Mouse (Mus musculus): ENCODE measurements around the gene Wnk2.
A peak's percentile ranks its signal among the peaks of the same experiment; 100 is the strongest.

Gene Wnk2

DNA sequence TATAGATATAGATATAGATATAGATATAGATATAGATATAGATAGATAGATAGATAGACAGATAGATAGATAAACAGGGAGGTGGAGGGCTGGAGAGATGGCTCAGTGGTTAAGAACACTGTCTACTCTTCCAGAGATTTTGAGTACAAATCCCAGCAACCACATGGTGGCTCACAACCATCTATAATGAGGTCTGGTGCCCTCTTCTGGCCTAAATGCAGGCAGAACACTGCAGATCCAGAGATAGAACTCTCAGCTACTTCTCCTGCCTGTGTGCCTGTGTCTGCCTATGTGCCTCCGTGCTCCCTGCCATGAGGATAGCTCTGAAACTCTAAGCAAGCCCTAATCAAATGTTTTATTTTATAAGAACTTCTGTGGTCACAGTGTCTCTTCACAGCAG, 100.4 kb downstream of the Wnk2 start:
- DNase-seq (ENCODE audit: low read depth, low spot score) = no peak

- no peak for DNase-seq (ENCODE audit: low read depth, low spot score)
Measured at GRCm38 (mm10) chr13:49044145-49044561, 103.7 kb downstream of the Wnk2 start.

- no peak for DNase-seq (ENCODE audit: low read depth, low spot score)
Measured at GRCm38 (mm10) chr13:49042371-49042770, 105.4 kb downstream of the Wnk2 start.

- DNase-seq (ENCODE audit: low read depth, low spot score) = no peak
Measured at GRCm38 (mm10) chr13:49036928-49037574, 110.8 kb downstream of the Wnk2 start.

GRCm38 (mm10) chr13:49036436-49036835, 111.4 kb downstream of the Wnk2 start:
- DNase-seq (ENCODE audit: low read depth, low spot score) = no peak

GRCm38 (mm10) chr13:49031029-49031428, 116.8 kb downstream of the Wnk2 start:
- DNase-seq (ENCODE audit: low read depth, low spot score) = no peak

DNA sequence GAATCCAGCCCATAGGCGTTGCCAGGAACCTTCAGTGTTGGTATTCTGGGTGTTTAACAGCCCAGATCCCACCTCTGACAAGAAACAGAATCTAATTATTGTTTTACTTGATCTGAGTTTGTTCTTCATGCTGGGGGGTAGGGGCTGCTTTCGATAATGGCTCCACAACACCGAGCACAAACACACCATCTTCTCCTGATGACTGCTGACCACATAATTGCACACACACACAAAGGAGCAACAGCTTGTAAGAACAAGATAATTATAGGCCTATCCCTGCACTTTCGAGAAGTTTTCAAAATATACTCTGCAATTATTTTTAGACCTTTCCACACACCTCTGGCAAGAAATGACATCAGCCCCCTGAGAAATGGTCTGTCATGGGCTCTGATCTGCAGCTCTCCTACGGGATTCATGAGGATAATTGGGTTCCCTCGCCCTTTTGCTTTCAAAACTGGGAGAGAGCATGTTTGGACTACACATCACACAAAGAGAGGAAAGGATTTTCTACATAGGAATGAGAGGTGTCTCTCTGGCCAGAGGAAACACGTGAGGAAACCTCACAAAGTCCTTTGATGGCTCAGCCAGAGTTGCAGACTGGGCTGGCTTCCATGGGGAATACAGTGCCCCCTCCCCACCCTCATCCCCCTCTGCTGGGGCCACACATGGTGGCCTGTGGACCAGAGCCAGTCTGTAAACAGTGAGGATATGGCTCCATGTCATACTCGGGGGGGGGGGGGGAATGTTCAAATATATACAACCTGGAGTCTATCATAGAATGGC, 118.9 kb downstream of the Wnk2 start:
- no peak for DNase-seq (ENCODE audit: low read depth, low spot score)

DNA sequence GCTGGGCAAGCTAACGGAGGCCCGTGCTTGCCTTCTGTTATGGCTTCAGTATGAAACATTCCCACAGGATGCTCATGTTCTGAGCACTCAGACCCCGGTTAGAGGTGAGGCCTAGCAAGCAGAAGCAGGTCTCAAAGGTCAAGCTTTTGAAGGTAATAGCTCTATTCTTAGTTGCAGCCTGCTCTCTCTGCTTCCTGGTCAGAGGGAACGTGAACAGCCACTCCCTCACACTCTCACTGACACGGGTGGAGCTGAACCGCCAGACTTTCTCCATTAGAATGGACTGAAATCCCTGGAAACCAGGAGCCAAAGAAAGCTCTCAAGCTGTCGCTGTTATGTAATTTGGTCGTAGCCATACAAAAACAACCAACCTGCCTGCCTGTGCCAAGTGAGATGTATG, 120.8 kb downstream of the Wnk2 start:
- no peak for DNase-seq (ENCODE audit: low read depth, low spot score)

GRCm38 (mm10) chr13:49025521-49025920, 122.3 kb downstream of the Wnk2 start:
- no peak for DNase-seq (ENCODE audit: low read depth, low spot score)

DNA sequence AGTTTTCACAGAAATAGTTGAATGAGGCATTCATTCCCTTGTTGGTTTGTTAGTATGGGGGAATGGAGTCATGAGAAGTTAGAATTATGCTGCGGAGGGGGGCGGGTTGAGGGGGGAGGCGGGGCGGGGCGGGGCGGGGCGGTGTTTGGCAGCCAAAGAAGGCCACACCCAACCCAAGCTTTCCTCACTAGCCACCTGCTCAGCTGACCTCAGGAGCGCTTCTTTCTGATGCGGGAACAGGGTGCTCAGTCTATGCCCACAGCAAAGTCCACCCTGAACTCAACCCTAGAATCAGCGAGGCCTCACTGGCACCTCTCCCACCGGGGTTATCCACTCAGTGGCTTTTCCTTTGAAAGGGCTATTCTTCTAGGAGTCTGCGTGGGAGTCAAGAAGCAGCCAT, 123.1 kb downstream of the Wnk2 start:
- DNase-seq (ENCODE audit: low read depth, low spot score) = no peak

DNA sequence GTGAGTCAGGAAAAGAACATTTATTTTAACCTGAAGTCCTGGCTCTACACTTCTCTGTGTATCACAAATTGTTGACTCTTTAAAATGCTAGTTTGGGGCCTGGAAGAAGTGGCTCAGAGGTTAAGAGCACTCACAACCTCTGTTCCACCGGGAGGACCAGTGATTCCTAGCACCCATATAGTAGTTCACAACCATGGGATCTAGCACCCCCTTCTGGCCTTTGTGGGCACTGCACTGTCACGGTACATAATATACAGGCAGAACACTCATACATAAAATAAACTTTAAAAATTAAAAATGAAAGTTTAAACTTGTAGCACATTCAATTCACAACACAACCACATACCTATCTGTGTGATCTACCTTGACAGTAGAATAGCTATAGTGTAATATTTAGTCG, 126.1 kb downstream of the Wnk2 start:
- DNase-seq (ENCODE audit: low read depth, low spot score) = no peak

DNA sequence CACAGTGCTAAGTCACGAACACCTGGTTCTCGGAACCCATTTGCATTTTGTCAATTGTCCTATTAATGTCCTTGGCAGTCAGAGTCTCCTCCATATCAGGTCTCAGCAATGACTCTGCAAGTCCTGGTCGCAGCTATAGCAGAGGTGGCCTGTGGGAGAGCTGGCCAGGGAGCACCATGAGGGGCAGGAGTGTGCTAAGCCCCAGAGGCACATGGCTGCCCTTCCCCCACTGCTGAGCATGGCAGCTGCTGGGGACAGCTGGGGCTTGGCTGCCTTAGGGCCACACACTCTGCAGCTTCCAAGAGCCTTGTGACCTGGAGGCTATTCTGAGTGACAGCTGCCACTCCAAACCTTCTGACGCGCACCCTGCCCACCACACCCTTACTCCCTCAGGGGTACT, 127.7 kb downstream of the Wnk2 start:
- DNase-seq (ENCODE audit: low read depth, low spot score) = no peak

- DNase-seq (ENCODE audit: low read depth, low spot score) = no peak
Measured at GRCm38 (mm10) chr13:49017375-49017774, 130.4 kb downstream of the Wnk2 start.

- DNase-seq (ENCODE audit: low read depth, low spot score) = peak; percentile 92
Measured at GRCm38 (mm10) chr13:49016311-49016761, 131.5 kb downstream of the Wnk2 start.

DNA sequence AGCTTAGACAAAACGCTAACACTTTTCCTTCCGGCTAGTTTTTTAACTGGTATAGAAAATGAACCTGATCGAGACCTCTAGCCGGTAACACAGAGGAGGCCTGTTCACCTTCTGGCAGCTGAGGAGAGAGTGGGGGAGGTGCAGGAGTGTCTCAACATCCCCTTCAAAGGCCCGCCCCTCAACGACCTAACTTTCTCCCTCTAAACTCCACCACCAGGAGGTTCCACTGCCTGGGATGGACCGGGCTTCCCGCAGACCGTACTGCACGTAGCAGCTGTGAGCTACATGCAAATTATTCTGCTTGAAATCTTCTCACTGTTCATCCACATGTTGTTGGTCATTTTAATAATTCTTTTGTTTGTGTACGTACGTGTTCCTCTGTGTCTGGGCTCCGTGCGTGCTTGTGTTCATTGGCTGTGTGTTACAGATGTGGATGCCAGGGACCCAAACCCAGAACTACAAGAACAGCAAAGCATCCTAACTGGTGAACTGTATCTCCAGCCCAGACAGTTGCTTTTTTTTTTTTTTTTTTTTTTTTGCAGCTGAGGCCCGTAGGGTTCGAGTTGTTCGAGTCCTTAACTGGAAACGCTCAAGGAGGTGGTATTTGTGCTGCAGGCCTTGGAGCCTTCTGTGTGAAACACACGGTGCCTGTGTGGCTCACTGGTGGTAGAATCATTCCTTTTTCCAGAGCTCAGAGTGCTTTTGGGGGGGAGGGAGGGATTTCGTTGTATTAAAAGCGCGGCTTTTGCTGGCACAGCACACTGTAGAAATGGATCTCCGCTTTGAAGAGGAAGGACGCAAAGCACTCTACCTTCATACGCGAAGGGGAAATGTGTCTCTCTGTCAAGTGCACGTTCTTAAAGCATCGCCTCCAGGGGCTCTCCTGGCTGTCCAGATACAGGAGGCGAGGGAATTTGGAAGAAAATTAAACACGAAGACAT, 132.2 kb downstream of the Wnk2 start:
- no peak for DNase-seq (ENCODE audit: low read depth, low spot score)

DNA sequence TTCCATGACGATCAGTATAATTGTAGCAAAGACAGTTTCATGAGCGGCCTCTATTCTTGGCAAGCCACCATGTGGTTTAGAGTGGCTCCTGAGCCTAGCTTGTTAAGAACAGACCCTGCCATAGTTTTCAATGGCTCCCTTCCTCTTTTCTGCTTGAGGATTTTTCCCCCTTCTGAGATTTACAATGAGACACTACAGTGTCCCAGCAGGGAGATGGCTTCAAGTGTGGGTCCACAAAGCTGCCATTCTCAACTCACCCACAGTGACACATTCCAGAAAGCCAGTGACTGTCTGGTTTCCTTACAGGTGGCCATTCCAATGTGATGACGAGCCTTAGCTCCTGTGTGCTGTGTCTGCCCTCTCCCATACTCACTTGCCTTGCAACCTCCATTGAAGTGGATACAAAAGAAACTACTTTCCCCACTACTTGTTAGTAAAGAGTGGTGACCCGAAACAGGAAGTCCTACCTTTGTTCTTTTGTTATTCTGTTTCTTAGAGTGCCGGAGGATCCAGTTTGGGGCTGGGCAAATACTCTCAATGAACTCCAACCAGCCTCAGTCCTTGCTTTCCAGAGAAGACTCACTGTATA, 134.5 kb downstream of the Wnk2 start:
- no peak for DNase-seq (ENCODE audit: low read depth, low spot score)

DNA sequence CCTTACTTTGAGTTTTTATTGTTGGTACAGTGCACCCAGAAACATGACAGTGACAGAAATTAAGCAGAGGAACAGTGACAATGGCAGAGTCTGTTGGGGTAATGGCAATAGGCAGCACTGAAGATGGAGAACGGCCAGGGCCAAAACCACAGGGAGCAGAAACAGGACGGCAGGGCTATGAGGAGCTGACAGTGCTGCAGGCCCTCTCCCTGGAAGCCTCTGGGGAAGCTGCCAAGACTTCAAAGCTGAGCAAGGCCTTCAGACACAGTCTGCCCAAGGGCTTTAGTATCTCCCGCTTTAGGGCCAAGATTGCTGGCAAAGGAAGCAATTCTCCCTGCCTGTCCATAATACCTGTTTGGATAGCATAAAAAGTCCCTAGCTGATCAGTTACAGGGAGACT, 146.1 kb downstream of the Wnk2 start:
- DNase-seq (ENCODE audit: low read depth, low spot score) = no peak

DNA sequence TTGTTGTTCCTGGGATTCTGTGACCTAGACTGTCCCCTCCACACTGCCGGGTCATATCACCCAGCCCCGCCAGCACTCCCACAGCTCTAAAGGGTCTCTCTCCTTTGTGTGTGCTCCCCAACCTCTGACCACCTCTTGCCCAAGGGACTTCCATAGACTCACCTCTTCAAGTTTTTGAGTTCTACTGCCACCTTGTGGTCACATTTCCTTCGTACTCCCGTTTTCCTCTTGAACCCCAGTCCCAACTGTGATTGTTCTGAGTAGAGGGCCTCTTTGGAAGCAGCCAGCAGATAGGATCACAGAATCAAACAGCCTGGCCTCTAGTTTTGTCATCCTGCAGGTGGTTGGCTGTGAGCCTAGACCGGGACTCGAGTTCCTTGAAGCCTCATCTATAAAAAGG, 149.2 kb downstream of the Wnk2 start:
- peak; percentile 60 for DNase-seq (ENCODE audit: low read depth, low spot score)

- DNase-seq (ENCODE audit: low read depth, low spot score) = peak; percentile 58
Measured at GRCm38 (mm10) chr13:48996731-48997130, 151.1 kb downstream of the Wnk2 start.

- DNase-seq (ENCODE audit: low read depth, low spot score) = no peak
Measured at GRCm38 (mm10) chr13:48994903-48995302, 152.9 kb downstream of the Wnk2 start.

GRCm38 (mm10) chr13:48992914-48993313, 154.9 kb downstream of the Wnk2 start:
- peak; percentile 62 for DNase-seq (ENCODE audit: low read depth, low spot score)

DNA sequence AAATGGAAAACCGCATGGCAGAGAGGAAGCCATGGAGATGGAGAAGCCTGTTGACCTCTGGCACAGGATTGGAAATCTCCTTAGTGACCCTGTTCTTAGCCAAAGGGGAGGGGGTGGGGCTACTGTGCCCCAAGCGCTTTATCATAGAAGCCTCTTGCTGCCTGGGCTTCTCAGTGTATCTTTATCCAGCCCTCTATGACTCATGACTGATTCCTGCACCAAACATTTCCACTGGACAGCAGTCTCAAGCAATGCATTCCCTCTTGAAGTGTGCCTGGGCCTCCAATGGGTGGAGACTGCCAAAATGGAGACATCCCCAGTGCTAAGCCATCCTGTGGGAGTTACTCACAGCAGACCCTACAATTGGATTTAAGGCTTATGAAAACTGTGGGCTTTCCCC, 157.7 kb downstream of the Wnk2 start:
- DNase-seq (ENCODE audit: low read depth, low spot score) = no peak

Data from telencephalon, adult 2 months (tissue).